Mouse (Mus musculus) lung, adult 2 months (tissue): Measurements from ENCODE around the gene Msi2.

Source experiments
- CTCF ChIP-seq: fragments of 200-500 bp; IDR thresholded peaks from 2 replicates; pipeline ENCODE4 v1.5.1; 2011; ENCODE audit warnings: mild to moderate bottlenecking, low read length, control low read depth; ENCODE audit not compliant: insufficient read depth
- POLR2A ChIP-seq: fragments of 200-500 bp; IDR thresholded peaks from 2 replicates; pipeline ENCODE4 v1.6.1; 2011; ENCODE audit warnings: low read depth, mild to moderate bottlenecking, control low read depth, low read length, borderline replicate concordance; ENCODE audit errors: extremely low read depth

GRCm38 (mm10) chr11:88401333-88401732 is 317.0 kb downstream of the Msi2 start:
- TF ChIP-seq CTCF, result no peak
- no peak for TF ChIP-seq POLR2A
